In genomic region chr8:128424626-128425333, GRCm38 (mm10) we compare ENCODE assay signal across 12 mouse cellular contexts.
DNase-seq lines count a peak whose midpoint lies in the region; ATAC-seq and TF ChIP-seq lines count a peak whose summit lies in the region.
"Had no signal": no experiment of that assay in that cellular context is flagged by ENCODE, and none has a peak within 500 bp of the region (broad histone marks: within the 10 kb centered on the region; RNA-seq: fewer than 3 reads in every experiment).

No protein-coding gene starts in this region.

- no peak overlapping the region for H3K4me3 ChIP-seq in limb, embryonic 10.5 days
- H3K4me3 ChIP-seq in liver, postnatal 0 days (ENCODE audit: low read depth, low read length): no peak overlapping the region
- no peak overlapping the region for H3K4me3 ChIP-seq in hindbrain, embryonic 13.5 days
- H3K4me3 ChIP-seq: limb, embryonic 13.5 days had no signal

- no peak overlapping the region for H3K9ac ChIP-seq in liver, postnatal 0 days (replicated peaks)
- no peak overlapping the region for H3K9ac ChIP-seq in hindbrain, embryonic 13.5 days
- H3K9ac ChIP-seq: limb, embryonic 13.5 days had no signal

- 48% methylated on average over 7 of the region's 7 CpGs for WGBS in limb, embryonic 10.5 days
- 56% methylated on average over 7 of the region's 7 CpGs for WGBS in liver, postnatal 0 days (ENCODE audit: insufficient replicate concordance)
- 80% methylated on average over 7 of the region's 7 CpGs for WGBS in hindbrain, embryonic 13.5 days

- H3K27ac ChIP-seq in limb, embryonic 10.5 days: peak overlapping the region; percentile 16; the same call in 1 of the 2 replicates
- 0 out of 2 replicates have a peak overlapping the region, but pooled peaks have one; percentile 19 for H3K27ac ChIP-seq in liver, postnatal 0 days (ENCODE audit: low read depth)
- H3K27ac ChIP-seq in hindbrain, embryonic 13.5 days: no peak overlapping the region
- H3K27ac ChIP-seq: limb, embryonic 13.5 days had no signal

- H3K27me3 ChIP-seq in limb, embryonic 10.5 days (ENCODE audit: low read depth, poor library complexity, severe bottlenecking): no peaks in the 10 kb centered on the region
- no peaks in the 10 kb centered on the region for H3K27me3 ChIP-seq in liver, postnatal 0 days (ENCODE audit: insufficient read depth, low read length)
- H3K27me3 ChIP-seq in hindbrain, embryonic 13.5 days: no peaks in the 10 kb centered on the region
- H3K27me3 ChIP-seq: limb, embryonic 13.5 days had no signal

- TF ChIP-seq CTCF in liver, postnatal 0 days (IDR thresholded peaks at IDR 0.05; ENCODE audit: low read depth): no peak

- H3K4me2 ChIP-seq in liver, postnatal 0 days (ENCODE audit: low read depth, low read length): no peak overlapping the region
- no peak overlapping the region for H3K4me2 ChIP-seq in hindbrain, embryonic 13.5 days
- H3K4me2 ChIP-seq: limb, embryonic 13.5 days had no signal

- DNase-seq in embryo, embryonic 10 days (ENCODE audit: low spot score): peak; percentile 71
- DNase-seq in embryo, embryonic 11.5 days (ENCODE audit: low read depth, low spot score): peak; percentile 19
- DNase-seq in limb, embryonic 10.5 days (ENCODE audit: low spot score): peak; percentile 40
- peak; percentile 43 for DNase-seq in liver, postnatal 0 days
- no peak for DNase-seq in layer of hippocampus, adult 18-20 months (ENCODE audit: low spot score in 2 of 2)
- DNase-seq in adipocyte (ENCODE audit: low spot score): no peak
- DNase-seq: adrenal gland, postnatal 10 days; cerebellum, postnatal 14 days; thymus, postnatal 4 days had no signal

- peaks cover 12% of the 10 kb centered on the region; the same call in 1 of the 2 replicates for H3K4me1 ChIP-seq in limb, embryonic 10.5 days
- 0 out of 2 replicates have a peak, but pooled peaks cover 3% of the 10 kb centered on the region for H3K4me1 ChIP-seq in liver, postnatal 0 days (ENCODE audit: insufficient read depth)
- H3K4me1 ChIP-seq in hindbrain, embryonic 13.5 days (replicated peaks): no peaks in the 10 kb centered on the region
- H3K4me1 ChIP-seq: limb, embryonic 13.5 days had no signal

- H3K9me3 ChIP-seq in limb, embryonic 10.5 days (replicated peaks): no peaks in the 10 kb centered on the region
- H3K9me3 ChIP-seq in liver, postnatal 0 days (ENCODE audit: low read length): no peaks in the 10 kb centered on the region
- no peaks in the 10 kb centered on the region for H3K9me3 ChIP-seq in hindbrain, embryonic 13.5 days
- H3K9me3 ChIP-seq: limb, embryonic 13.5 days had no signal

- no peak for TF ChIP-seq EP300 in liver, postnatal 0 days (IDR thresholded peaks at IDR 0.05; ENCODE audit: low read depth)

- peaks cover 50% of the 10 kb centered on the region for H3K36me3 ChIP-seq in limb, embryonic 10.5 days
- H3K36me3 ChIP-seq in liver, postnatal 0 days (replicated peaks; ENCODE audit: insufficient read depth, low read length): no peaks in the 10 kb centered on the region
- H3K36me3 ChIP-seq in hindbrain, embryonic 13.5 days: peaks cover 8% of the 10 kb centered on the region; the same call in 1 of the 2 replicates

- ATAC-seq in liver, postnatal 0 days: peak; percentile 94
- no peak for ATAC-seq in hindbrain, embryonic 13.5 days (ENCODE audit: low FRiP score)
- ATAC-seq: inflammation-experienced regulatory T-cells, adult 6 months had no signal

Comparison
In these comparisons a context has a peak if more than half of its experiments do, and no peak if none do; other contexts are left out.
1. DNase-seq: peak in embryo, embryonic 10 days (single experiment), embryo, embryonic 11.5 days (single experiment), limb, embryonic 10.5 days (single experiment) and liver, postnatal 0 days (single experiment); none in layer of hippocampus, adult 18-20 months (0 of 2) and adipocyte (single experiment).